Mouse (Mus musculus) embryo, embryonic 10.5 days (tissue): ENCODE data around the gene Asic2.

Source experiments
- DNase-seq: peaks from one replicate; pipeline ENCODE4 v3.0.0-alpha.2; 2015; ENCODE audit warnings: low spot score

The Asic2 gene

GRCm38 (mm10) chr11:81515754-81516153, 452.5 kb downstream of the Asic2 start:
- DNase-seq, result no peak

GRCm38 (mm10) chr11:81512434-81512833, 455.8 kb downstream of the Asic2 start:
- no peak for DNase-seq

GRCm38 (mm10) chr11:81511401-81511800, 456.9 kb downstream of the Asic2 start:
- DNase-seq, result no peak

GRCm38 (mm10) chr11:81508385-81509233, 459.6 kb downstream of the Asic2 start:
- DNase-seq, result no peak

GRCm38 (mm10) chr11:81504791-81505430, 463.3 kb downstream of the Asic2 start:
- DNase-seq, result no peak

GRCm38 (mm10) chr11:81501473-81502246, 466.6 kb downstream of the Asic2 start:
- peak; percentile 71 for DNase-seq

GRCm38 (mm10) chr11:81498990-81499389, 469.3 kb downstream of the Asic2 start:
- DNase-seq, result no peak

GRCm38 (mm10) chr11:81497652-81498391, 470.4 kb downstream of the Asic2 start:
- DNase-seq, result no peak

GRCm38 (mm10) chr11:81496446-81496845, 471.8 kb downstream of the Asic2 start:
- DNase-seq, result no peak

GRCm38 (mm10) chr11:81492351-81492750, 475.9 kb downstream of the Asic2 start:
- DNase-seq, result no peak

GRCm38 (mm10) chr11:81489144-81489735, 479.0 kb downstream of the Asic2 start:
- no peak for DNase-seq

- DNase-seq, result no peak
These were observed 479.6 kb downstream of the Asic2 start for GRCm38 (mm10) chr11:81488681-81489080.

GRCm38 (mm10) chr11:81486265-81486940, 481.9 kb downstream of the Asic2 start:
- DNase-seq, result peak; percentile 65

GRCm38 (mm10) chr11:81481198-81481597, 487.1 kb downstream of the Asic2 start:
- DNase-seq, result no peak

- peak; percentile 56 for DNase-seq
These were observed 492.0 kb downstream of the Asic2 start for GRCm38 (mm10) chr11:81476231-81476630.

GRCm38 (mm10) chr11:81474121-81474520, 494.1 kb downstream of the Asic2 start:
- DNase-seq, result no peak

GRCm38 (mm10) chr11:81462199-81462598, 506.1 kb downstream of the Asic2 start:
- peak; percentile 88 for DNase-seq

- DNase-seq, result peak; percentile 32
These were observed 506.5 kb downstream of the Asic2 start for GRCm38 (mm10) chr11:81461748-81462147.

GRCm38 (mm10) chr11:81454921-81455320, 513.3 kb downstream of the Asic2 start:
- no peak for DNase-seq

- DNase-seq, result peak; percentile 56
These were observed 514.1 kb downstream of the Asic2 start for GRCm38 (mm10) chr11:81454111-81454510.

- peak; percentile 59 for DNase-seq
These were observed 519.0 kb downstream of the Asic2 start for GRCm38 (mm10) chr11:81449271-81449705.
